Mouse (Mus musculus) kidney, postnatal 14 days (tissue): ENCODE measurements around the gene Mbd6.

Experiments
- DNase-seq: peaks from one replicate; pipeline ENCODE4 v3.0.0; 2022; ENCODE audit warnings: mixed read lengths

The Mbd6 gene

GRCm38 (mm10) chr10:127261706-127262547 lies 26.9 kb downstream of the Mbd6 start:
- DNase-seq, result no peak

- DNase-seq, result no peak
These were observed 30.3 kb downstream of the Mbd6 start for GRCm38 (mm10) chr10:127258489-127258888.

GRCm38 (mm10) chr10:127257790-127258189 lies 31.0 kb downstream of the Mbd6 start:
- no peak for DNase-seq

GRCm38 (mm10) chr10:127255625-127256345 lies 33.0 kb downstream of the Mbd6 start:
- DNase-seq, result peak; percentile 74

- DNase-seq, result no peak
These were observed 38.0 kb downstream of the Mbd6 start for GRCm38 (mm10) chr10:127250810-127251209.

GRCm38 (mm10) chr10:127238241-127238824 lies 50.5 kb downstream of the Mbd6 start:
- no peak for DNase-seq

GRCm38 (mm10) chr10:127236541-127236940 lies 52.3 kb downstream of the Mbd6 start:
- DNase-seq, result no peak

GRCm38 (mm10) chr10:127233141-127233540 lies 55.7 kb downstream of the Mbd6 start:
- DNase-seq, result no peak
